Mouse (Mus musculus) liver, embryonic 14.5 days (tissue): Measurements from ENCODE around the gene Glt8d2.

Experiments
- CTCF ChIP-seq: IDR thresholded peaks from 2 replicates; pipeline ENCODE4 v1.5.1; 2016; ENCODE audit warnings: antibody characterized with exemption, low read depth, control low read depth
- EP300 ChIP-seq: IDR thresholded peaks from 2 replicates; pipeline ENCODE4 v1.6.1; 2016; ENCODE audit warnings: antibody characterized with exemption, low read depth

DNA sequence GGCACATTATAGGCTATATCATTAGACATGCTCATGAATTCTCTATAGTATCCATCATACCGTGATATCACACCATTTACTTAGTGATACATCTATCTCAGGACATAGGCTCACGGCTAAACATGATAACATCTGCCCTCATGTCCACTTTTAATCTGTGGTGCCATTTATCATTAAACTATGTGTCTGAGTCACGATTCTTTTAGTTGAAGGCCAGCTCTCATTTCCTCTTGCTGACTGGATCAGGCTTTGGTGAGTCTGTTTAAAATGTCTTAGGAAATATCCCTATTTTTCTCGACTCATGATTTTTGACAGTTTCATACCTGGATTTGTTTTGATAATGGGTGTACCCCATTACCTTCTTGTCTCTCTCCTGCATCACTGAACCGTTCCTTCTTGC lies 5.5 kb upstream of the Glt8d2 start, which contains the start of gene Hcfc2:
- TF ChIP-seq CTCF, result no peak
- no peak for TF ChIP-seq EP300
